Mouse (Mus musculus) liver, embryonic 16.5 days (tissue): Measurements from ENCODE around the gene Gzme. TPM values are rescaled to one million over a fixed set of nuclear protein-coding genes. Genes with fewer than 3 reads are reported as not detected.

Source experiments
- ATAC-seq: fragments of 200-750 bp; cut with Nextera tagmentation; 2 replicates; pipeline ENCODE4 v1.8.0; 2017; ENCODE audit warnings: low read depth, mild to moderate bottlenecking, moderate number of reproducible peaks, moderate library complexity
- H3K27ac ChIP-seq: fragments of 300-500 bp; sonication (generic); 2 replicates; pipeline ENCODE4 v1.5.1; 2014; ENCODE audit warnings: mild to moderate bottlenecking, low read length
- H3K27me3 ChIP-seq: fragments of 300-500 bp; sonication (generic); 2 replicates; pipeline ENCODE4 v1.6.1; 2014; ENCODE audit warnings: low read depth, low read length, mixed read lengths; ENCODE audit not compliant: control insufficient read depth, insufficient read depth
- H3K36me3 ChIP-seq: fragments of 300-500 bp; sonication (generic); 2 replicates; pipeline ENCODE4 v1.6.1; 2014; ENCODE audit warnings: mild to moderate bottlenecking; ENCODE audit not compliant: control insufficient read depth, insufficient read depth
- H3K4me1 ChIP-seq: fragments of 300-500 bp; sonication (generic); 2 replicates; pipeline ENCODE4 v1.6.1; 2014; ENCODE audit warnings: low read depth, low read length, mixed read lengths; ENCODE audit not compliant: control insufficient read depth
- H3K4me2 ChIP-seq: fragments of 300-500 bp; sonication (generic); 2 replicates; pipeline ENCODE4 v1.6.1; 2014; ENCODE audit warnings: low read depth, low read length, mixed read lengths
- H3K4me3 ChIP-seq: fragments of 300-500 bp; sonication (generic); 2 replicates; pipeline ENCODE4 v1.5.1; 2014; ENCODE audit warnings: low read depth, mild to moderate bottlenecking, low read length
- H3K9ac ChIP-seq: fragments of 300-500 bp; sonication (generic); 2 replicates; pipeline ENCODE4 v1.6.1; 2014; ENCODE audit warnings: low read depth, low read length
- H3K9me3 ChIP-seq: fragments of 300-500 bp; sonication (generic); replicated peaks from 2 replicates; pipeline ENCODE4 v1.6.1; 2016; ENCODE audit warnings: low read length; ENCODE audit not compliant: control insufficient read depth
- WGBS: fragments of 180-500 bp; shearing (Covaris S2); extraction: QIAGEN DNeasy Blood & Tissue Kit; methylation state at CpG from one replicate; pipeline ENCODE4 v1.1.7; 2014; ENCODE audit not compliant: insufficient replicate concordance; 5-methylcytosine and 5-hydroxymethylcytosine counted together
- microRNA-seq: library from miRNA; unstranded; fragments of <30 nt; microRNA quantifications from one replicate; pipeline ENCODE4, GENCODE M21; 2016
- polyA plus RNA-seq: library from polyadenylated mRNA; unstranded; fragments of >200 nt; fragmentation: Nextera tagmentation; extraction: Ambion mirVana; gene quantifications from 2 replicates; pipeline ENCODE4 v1.2.1, GENCODE M21; 2015

The Gzme gene
- polyA plus RNA-seq, 1 experiment from 2014 or later: not detected

DNA sequence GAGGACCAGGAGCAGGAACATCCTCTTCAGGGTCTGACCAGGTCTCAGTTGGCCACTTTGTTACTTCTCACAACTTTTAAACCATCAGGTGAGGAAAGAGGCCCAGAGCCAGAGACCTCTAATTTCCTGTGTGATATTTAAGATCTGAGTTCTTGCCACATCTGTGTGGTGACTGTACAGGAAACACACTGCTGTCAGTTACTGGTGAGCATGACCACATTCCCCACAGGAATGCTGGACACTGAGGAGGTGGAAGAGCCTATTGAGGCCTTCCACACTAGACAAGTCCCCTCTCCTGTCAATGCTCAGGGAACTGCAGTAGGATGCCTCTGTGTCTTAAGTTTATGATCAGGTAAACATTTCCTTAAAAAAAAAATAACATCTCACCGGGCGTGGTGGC lies 35.3 kb downstream of the Gzme start, which contains the start of gene Mcpt8:
Gene Mcpt8, minus strand, starts transcription at position 107 of the 400 bp plus-strand sequence.
- Histone ChIP-seq H3K4me1 (no peaks in the 10 kb centered on the region), H3K27me3 (no peaks in the 10 kb centered on the region), H3K9me3 (no peaks in the 10 kb centered on the region), H3K4me3 (no peak within 1 kb of the TSS), H3K4me2 (no peak within 1 kb of the TSS), H3K9ac (no peak within 1 kb of the TSS), H3K27ac (no peak within 1 kb of the TSS), H3K36me3 (no peaks in the 10 kb centered on the region)
- 92% methylated on average over 2 of the region's 2 CpGs for WGBS
- no peak for ATAC-seq

GRCm38 (mm10) chr14:56082016-56082415 lies 38.4 kb downstream of the Gzme start:
- H3K4me1 ChIP-seq: no peaks in the 10 kb centered on the region
- no peak overlapping the region for H3K27ac ChIP-seq
- no peaks in the 10 kb centered on the region for H3K9me3 ChIP-seq
- no peak overlapping the region for H3K9ac ChIP-seq
- ATAC-seq: no peak
- no peak overlapping the region for H3K4me2 ChIP-seq
- H3K36me3 ChIP-seq: no peaks in the 10 kb centered on the region
- no peaks in the 10 kb centered on the region for H3K27me3 ChIP-seq
- WGBS: 55% methylated on average over 4 of the region's 4 CpGs
- no peak overlapping the region for H3K4me3 ChIP-seq

Small RNA genes within 50 kb of the gene (microRNA-seq; reads per million reads assigned to microRNA genes)
- gene Mir6949: not detected

Other genes with a start within 250 kb of the Gzme start
- 0.26 TPM in 2 replicates for gene Cbln3, start 236.2 kb downstream of the Gzme start, polyA plus RNA-seq
- 10.9 and 12.8 TPM in 2 replicates for gene Khnyn, start 235.7 kb downstream of the Gzme start, polyA plus RNA-seq
- 11.9 and 14.6 TPM in 2 replicates for gene Sdr39u1, start 220.3 kb downstream of the Gzme start, polyA plus RNA-seq
- gene Cma1, start 175.9 kb downstream of the Gzme start, polyA plus RNA-seq: 0.67 TPM in 2 replicates
- gene Cma2, start 169.6 kb downstream of the Gzme start, polyA plus RNA-seq: not detected in 2 replicates
- gene Mcpt1, start 102.7 kb downstream of the Gzme start, polyA plus RNA-seq: 0.09 TPM in 1 of 2 replicates, not detected in the other
- not detected in 2 replicates for gene Mcpt9, start 90.1 kb downstream of the Gzme start, polyA plus RNA-seq
- 0.12 and 0.15 TPM in 2 replicates for gene Mcpt2, start 78.6 kb downstream of the Gzme start, polyA plus RNA-seq
- gene Mcpt4, start 58.3 kb downstream of the Gzme start, polyA plus RNA-seq: 0.19 TPM in 1 of 2 replicates, not detected in the other
- gene Mcpt8, start 35.4 kb downstream of the Gzme start, polyA plus RNA-seq: 4.3 and 7.3 TPM in 2 replicates
- 34.2 and 40.5 TPM in 2 replicates for gene Ctsg, start 18.1 kb downstream of the Gzme start, polyA plus RNA-seq
- not detected in 2 replicates for gene Gzmd, start 12.0 kb upstream of the Gzme start, polyA plus RNA-seq
- gene Gzmg, start 39.0 kb upstream of the Gzme start, polyA plus RNA-seq: not detected in 2 replicates
- not detected in 2 replicates for gene Gzmn, start 54.0 kb upstream of the Gzme start, polyA plus RNA-seq
- not detected in 2 replicates for gene Gzmf, start 90.8 kb upstream of the Gzme start, polyA plus RNA-seq
- gene Gzmc, start 114.0 kb upstream of the Gzme start, polyA plus RNA-seq: 0.11 TPM in 1 of 2 replicates, not detected in the other
- 0.77 and 0.83 TPM in 2 replicates for gene Gzmb, start 141.6 kb upstream of the Gzme start, polyA plus RNA-seq
- not detected in 2 replicates for gene Atp12a, start 244.4 kb upstream of the Gzme start, polyA plus RNA-seq